ENCODE assay signal across 8 mouse cellular contexts in the genomic region with DNA sequence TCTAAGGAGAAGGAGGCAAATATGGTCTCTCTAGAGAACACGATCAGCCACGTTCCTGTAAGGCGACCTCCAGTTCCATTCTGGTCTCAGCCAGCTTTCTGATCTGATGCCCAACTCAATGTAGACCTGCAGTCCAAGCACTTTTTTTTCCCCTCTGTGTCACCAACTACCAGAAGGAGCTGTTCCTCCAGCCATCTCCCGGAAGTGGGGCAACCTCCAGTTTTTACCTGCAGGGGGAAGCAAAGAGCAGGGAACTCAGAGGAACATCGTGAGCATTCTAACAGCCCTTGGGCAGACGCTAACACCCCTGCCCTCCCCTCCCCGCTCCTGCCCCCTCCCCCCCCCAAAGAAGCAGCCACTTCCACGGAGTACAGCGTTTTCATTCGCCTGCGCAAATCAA. TPM values are rescaled to one million over a fixed set of nuclear protein-coding genes. Genes with fewer than 3 reads are reported as not detected.
DNase-seq lines count a peak whose midpoint lies in the region; ATAC-seq and TF ChIP-seq lines count a peak whose summit lies in the region.

No protein-coding gene starts in this region.

- no peaks in the 10 kb centered on the region for H3K36me3 ChIP-seq in lung, embryonic 14.5 days (ENCODE audit: insufficient read depth)
- H3K36me3 ChIP-seq in hindbrain, embryonic 16.5 days (ENCODE audit: control insufficient read depth, insufficient read depth, low read length): no peaks in the 10 kb centered on the region

- no peak overlapping the region for H3K4me3 ChIP-seq in lung, embryonic 14.5 days (ENCODE audit: low read depth, low read length)
- H3K4me3 ChIP-seq in hindbrain, embryonic 16.5 days (ENCODE audit: low read length): no peak overlapping the region

- 31% methylated on average over 11 of the region's 11 CpGs for WGBS in lung, embryonic 14.5 days
- WGBS in hindbrain, embryonic 16.5 days: 29% methylated on average over 11 of the region's 11 CpGs

- ATAC-seq in lung, embryonic 14.5 days (ENCODE audit: insufficient read depth): no peak
- ATAC-seq in hindbrain, embryonic 16.5 days: no peak

- DNase-seq in 3T3-L1 (ENCODE audit: low read depth, low spot score): peak; percentile 89
- DNase-seq in CD4-positive, CD25-positive, alpha-beta regulatory T cell, adult 2 months (ENCODE audit: low read depth, low spot score): peak; percentile 90
- peak; percentile 28 to 60 for DNase-seq in adrenal gland, postnatal 4 days (ENCODE audit: low spot score in 2 of 2)
- DNase-seq in gastrocnemius, adult 8-10 months (ENCODE audit: low spot score in 2 of 2): peak; percentile 72 to 76
- peak; percentile 79 for DNase-seq in kidney, postnatal 14 days
- DNase-seq in lung, embryonic 14.5 days: peak; percentile 62
- peak; percentile 67 for DNase-seq in skeletal muscle tissue, adult 2 months (ENCODE audit: low read depth, low spot score)

- no peaks in the 10 kb centered on the region for H3K27me3 ChIP-seq in lung, embryonic 14.5 days (ENCODE audit: insufficient read depth, low read length)
- no peaks in the 10 kb centered on the region for H3K27me3 ChIP-seq in hindbrain, embryonic 16.5 days (replicated peaks; ENCODE audit: control insufficient read depth, insufficient read depth, low read length)

- H3K9me3 ChIP-seq in lung, embryonic 14.5 days (ENCODE audit: low read depth, low read length): no peaks in the 10 kb centered on the region
- no peaks in the 10 kb centered on the region for H3K9me3 ChIP-seq in hindbrain, embryonic 16.5 days (ENCODE audit: control insufficient read depth, low read length)

- no peak overlapping the region for H3K4me2 ChIP-seq in lung, embryonic 14.5 days
- no peak overlapping the region for H3K4me2 ChIP-seq in hindbrain, embryonic 16.5 days (ENCODE audit: low read length)

- no peak overlapping the region for H3K27ac ChIP-seq in lung, embryonic 14.5 days (ENCODE audit: low read depth)
- H3K27ac ChIP-seq in hindbrain, embryonic 16.5 days (ENCODE audit: low read depth, low read length): no peak overlapping the region

- no peaks in the 10 kb centered on the region for H3K4me1 ChIP-seq in lung, embryonic 14.5 days (ENCODE audit: insufficient read depth)
- H3K4me1 ChIP-seq in hindbrain, embryonic 16.5 days (ENCODE audit: control insufficient read depth, insufficient read depth, low read depth, low read length): no peaks in the 10 kb centered on the region

- TF ChIP-seq CTCF in lung, embryonic 14.5 days (IDR thresholded peaks at IDR 0.05; ENCODE audit: low read depth): peak; percentile 61

- no peak overlapping the region for H3K9ac ChIP-seq in lung, embryonic 14.5 days
- no peak overlapping the region for H3K9ac ChIP-seq in hindbrain, embryonic 16.5 days (ENCODE audit: low read depth, low read length)

RNA-seq across cellular contexts. Expression of gene Tsnaxip1, which starts 7.8 kb away (rescaled TPM):
- total RNA-seq in adrenal gland, postnatal 4 days (2021): not detected
- not detected for total RNA-seq in gastrocnemius, adult 8-10 months (2022)
- 0.09 and 0.11 TPM in 2 replicates for polyA plus RNA-seq in lung, embryonic 14.5 days (2014; fragmentation: Nextera tagmentation; extraction: Ambion mirVana)
- polyA plus RNA-seq in hindbrain, embryonic 16.5 days (2015; fragmentation: Nextera tagmentation; extraction: Ambion mirVana): 0.86 and 1.4 TPM in 2 replicates

RNA-seq across cellular contexts. Expression of gene Ranbp10, which starts 8.2 kb away (rescaled TPM):
- 10 to 100 TPM; 36.5 to 37.6 TPM for total RNA-seq in adrenal gland, postnatal 4 days (2021)
- total RNA-seq in gastrocnemius, adult 8-10 months (2022): 10 to 100 TPM; 19.3 to 25.2 (median 23.0) TPM
- polyA plus RNA-seq in lung, embryonic 14.5 days (2014; fragmentation: Nextera tagmentation; extraction: Ambion mirVana): 12.2 and 13.8 TPM in 2 replicates
- polyA plus RNA-seq in hindbrain, embryonic 16.5 days (2015; fragmentation: Nextera tagmentation; extraction: Ambion mirVana): 8.9 and 9.3 TPM in 2 replicates

RNA-seq across cellular contexts. Expression of gene Cenpt, which starts 17.8 kb away (rescaled TPM):
- 10 to 100 TPM; 15.9 to 21.7 TPM for total RNA-seq in adrenal gland, postnatal 4 days (2021)
- 1 to 10 TPM in 1 of 4 experiments, under 1 TPM in 3; 0.31 to 1.4 (median 0.72) TPM for total RNA-seq in gastrocnemius, adult 8-10 months (2022)
- polyA plus RNA-seq in lung, embryonic 14.5 days (2014; fragmentation: Nextera tagmentation; extraction: Ambion mirVana): 41.4 and 46.2 TPM in 2 replicates
- polyA plus RNA-seq in hindbrain, embryonic 16.5 days (2015; fragmentation: Nextera tagmentation; extraction: Ambion mirVana): 52.3 and 54.7 TPM in 2 replicates

RNA-seq across cellular contexts. Expression of gene Thap11, which starts 19.6 kb away (rescaled TPM):
- total RNA-seq in adrenal gland, postnatal 4 days (2021): 10 to 100 TPM; 40.0 to 42.2 TPM
- 10 to 100 TPM; 20.4 to 24.1 (median 22.0) TPM for total RNA-seq in gastrocnemius, adult 8-10 months (2022)
- 62.7 and 70.7 TPM in 2 replicates for polyA plus RNA-seq in lung, embryonic 14.5 days (2014; fragmentation: Nextera tagmentation; extraction: Ambion mirVana)
- 52.5 and 55.9 TPM in 2 replicates for polyA plus RNA-seq in hindbrain, embryonic 16.5 days (2015; fragmentation: Nextera tagmentation; extraction: Ambion mirVana)

RNA-seq across cellular contexts. Expression of gene Nutf2, which starts 25.1 kb away (rescaled TPM):
- total RNA-seq in adrenal gland, postnatal 4 days (2021): 10 to 100 TPM; 53.1 to 57.4 TPM
- total RNA-seq in gastrocnemius, adult 8-10 months (2022): 10 to 100 TPM; 21.4 to 44.7 (median 25.5) TPM
- polyA plus RNA-seq in lung, embryonic 14.5 days (2014; fragmentation: Nextera tagmentation; extraction: Ambion mirVana): 317 and 347 TPM in 2 replicates
- polyA plus RNA-seq in hindbrain, embryonic 16.5 days (2015; fragmentation: Nextera tagmentation; extraction: Ambion mirVana): 118 and 158 TPM in 2 replicates

Comparison
In these comparisons a context has a peak if more than half of its experiments do, and no peak if none do; other contexts are left out.
1. RNA of gene Cenpt, which starts 17.8 kb away (total RNA-seq): 15.9 to 21.7 TPM in adrenal gland, postnatal 4 days; 0.31 to 1.4 TPM in gastrocnemius, adult 8-10 months; every median in the first group is over 4 times any median in the second.
2. Peak in every context shown above with its lines, with median percentiles within 50 percentile points of each other: DNase-seq.